Mouse (Mus musculus): ENCODE measurements around the gene Itih5.

GRCm38 (mm10) chr2:10142472-10143454 is 10.6 kb upstream of the Itih5 start:
- TF ChIP-seq CTCF (IDR thresholded peaks at IDR 0.05) (peak; percentile 90), POLR2A (IDR thresholded peaks at IDR 0.05; ENCODE audit: insufficient read depth, low read depth, low read length) (no peak)
